Mouse (Mus musculus) heart, adult 2 months (tissue): ENCODE measurements at regions not wholly inside any gene's neighbourhood (a gene's known extent, or its start where the extent isn't known, plus 50 kb on each side); places are given as distances from the start of the nearest gene placed in this dataset.

Experiments used
- CTCF ChIP-seq: fragments of 200-600 bp; IDR thresholded peaks from 2 replicates; pipeline ENCODE4 v1.8.1; 2022; ENCODE audit warnings: antibody characterized with exemption, mild to moderate bottlenecking, moderate library complexity
- POLR2A ChIP-seq: fragments of 200-500 bp; IDR thresholded peaks from 2 replicates; pipeline ENCODE4 v1.6.1; 2011; ENCODE audit warnings: mild to moderate bottlenecking, low read depth, low read length, control low read depth; ENCODE audit not compliant: insufficient read depth

DNA sequence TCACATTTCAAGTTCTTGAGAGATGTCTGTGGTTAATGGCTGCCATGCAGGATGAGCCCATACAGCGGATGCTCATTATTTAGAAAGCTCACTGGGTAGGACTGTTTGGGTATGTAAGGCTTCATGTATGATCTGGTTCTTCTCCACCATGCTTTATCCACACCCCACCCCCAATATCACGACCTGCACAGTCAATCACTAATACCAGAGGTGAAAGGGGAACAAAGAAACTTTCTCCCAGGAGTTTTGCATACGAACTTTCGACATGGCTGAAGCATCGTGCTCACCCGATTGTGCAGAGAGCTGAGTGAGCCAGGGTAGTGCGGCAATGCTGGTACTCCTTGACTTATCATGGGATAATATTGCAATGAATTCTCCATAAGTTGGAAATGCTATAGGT, 247.3 kb upstream of the Klf3 start:
- no peak for TF ChIP-seq POLR2A
- TF ChIP-seq CTCF, result no peak
